Mouse (Mus musculus) cerebral cortex, adult 2 months (tissue): Measurements from ENCODE around the gene Coq8a.

ENCODE experiments used
- WGBS: fragments of 180-500 bp; shearing (Covaris S2); methylation state at CpG from one replicate; pipeline ENCODE4 v1.1.7; 2018; 5-methylcytosine and 5-hydroxymethylcytosine counted together

Coq8a gene

DNA sequence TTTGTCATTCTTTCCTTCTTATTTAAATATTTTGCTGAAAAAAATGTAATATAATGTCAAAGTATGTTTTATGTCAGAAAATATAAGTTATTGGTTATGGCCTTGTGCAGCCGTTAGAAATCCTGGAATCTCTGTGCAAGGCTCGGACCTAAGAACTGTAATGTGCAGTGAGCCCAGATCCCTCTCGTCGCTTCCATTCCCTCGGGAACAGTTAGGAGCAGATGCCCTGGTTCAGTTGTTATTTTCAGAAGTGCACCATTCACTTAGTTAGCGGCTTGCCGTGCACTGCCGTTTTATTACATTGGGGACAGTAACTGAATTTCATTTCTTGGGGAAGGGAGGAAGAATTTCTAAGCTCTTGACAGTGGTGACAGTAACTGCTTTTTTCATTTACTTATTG is 81.2 kb downstream of the Coq8a start:
- 62% methylated on average over 8 of the region's 8 CpGs for WGBS

- 85% methylated on average over 1 of the region's 1 CpGs for WGBS
These were observed 82.9 kb downstream of the Coq8a start for GRCm38 (mm10) chr1:180116525-180116924.
